Mouse (Mus musculus) midbrain, embryonic 13.5 days (tissue): ENCODE results near the gene Pla2g6. TPM values are rescaled to one million over a fixed set of nuclear protein-coding genes. Genes with fewer than 3 reads are reported as not detected.

Experiments used
- ATAC-seq: fragments of 200-750 bp; cut with Nextera tagmentation; 2 replicates; pipeline ENCODE4 v1.8.0; 2017; ENCODE audit warnings: mild to moderate bottlenecking, moderate TSS enrichment, moderate library complexity
- H3K27ac ChIP-seq: fragments of 300-500 bp; sonication (generic); 2 replicates; pipeline ENCODE4 v1.5.1; 2015; ENCODE audit warnings: inconsistent platforms, mild to moderate bottlenecking, moderate library complexity
- H3K27me3 ChIP-seq: fragments of 300-500 bp; sonication (generic); 2 replicates; pipeline ENCODE4 v1.6.1; 2015; ENCODE audit warnings: mild to moderate bottlenecking, inconsistent platforms
- H3K36me3 ChIP-seq: fragments of 300-500 bp; sonication (generic); 2 replicates; pipeline ENCODE4 v1.6.1; 2015; ENCODE audit warnings: mild to moderate bottlenecking, inconsistent platforms
- H3K4me1 ChIP-seq: fragments of 300-500 bp; sonication (generic); replicated peaks from 2 replicates; pipeline ENCODE4 v1.6.1; 2015; ENCODE audit warnings: inconsistent platforms
- H3K4me2 ChIP-seq: fragments of 300-500 bp; sonication (generic); replicated peaks from 2 replicates; pipeline ENCODE4 v1.6.1; 2015; ENCODE audit warnings: moderate library complexity, mild to moderate bottlenecking, inconsistent platforms
- H3K4me3 ChIP-seq: fragments of 300-500 bp; sonication (generic); replicated peaks from 2 replicates; pipeline ENCODE4 v1.5.1; 2015; ENCODE audit warnings: mild to moderate bottlenecking, inconsistent platforms
- H3K9ac ChIP-seq: fragments of 300-500 bp; sonication (generic); replicated peaks from 2 replicates; pipeline ENCODE4 v1.6.1; 2015; ENCODE audit warnings: mild to moderate bottlenecking, inconsistent platforms
- H3K9me3 ChIP-seq: fragments of 300-500 bp; sonication (generic); 2 replicates; pipeline ENCODE4 v1.6.1; 2016; ENCODE audit warnings: mild to moderate bottlenecking, inconsistent platforms
- WGBS: fragments of 180-500 bp; shearing (Covaris S2); methylation state at CpG from one replicate; pipeline ENCODE4 v1.1.7; 2015; 5-methylcytosine and 5-hydroxymethylcytosine counted together
- polyA plus RNA-seq: library from polyadenylated mRNA; unstranded; fragments of >200 nt; fragmentation: Nextera tagmentation; extraction: Ambion mirVana; gene quantifications from 2 replicates; pipeline ENCODE4 v1.2.1, GENCODE M21; 2015

Gene Pla2g6
- polyA plus RNA-seq, 1 experiment from 2014 or later = 43.3 TPM

DNA sequence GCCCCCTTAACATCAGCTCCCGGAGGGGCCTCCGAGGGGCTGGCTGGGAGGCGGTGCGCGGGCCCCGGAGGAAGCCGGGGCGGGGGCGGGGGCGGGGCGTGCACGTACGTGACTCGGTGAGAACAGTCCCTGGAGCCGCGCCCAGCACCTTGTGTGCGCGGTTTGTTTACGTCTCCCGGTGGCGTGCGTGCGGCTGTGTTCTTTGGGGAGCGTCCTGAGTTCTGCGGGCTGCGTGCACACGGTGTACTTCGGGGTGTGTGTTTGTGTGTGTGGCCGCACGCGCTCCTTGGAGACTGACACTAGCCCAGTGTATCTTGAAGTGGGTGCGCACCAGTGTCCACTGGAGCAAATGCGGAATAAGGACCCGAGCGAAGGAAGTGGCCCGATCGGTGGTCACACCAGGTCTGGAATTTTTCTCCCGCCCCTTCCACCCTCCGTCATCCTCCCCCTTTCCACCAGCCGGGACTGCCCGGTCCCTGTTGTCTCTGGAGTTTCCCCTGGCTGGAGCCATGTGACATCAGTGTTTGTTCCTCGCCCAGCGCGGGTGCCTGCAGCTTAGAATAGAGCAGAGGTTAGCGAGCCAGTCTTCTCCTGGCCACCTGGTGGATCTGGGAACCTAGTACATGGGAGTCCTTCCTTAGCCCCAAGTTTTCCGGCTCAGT is 19.8 kb upstream of the Pla2g6 start:
- WGBS = under 1% methylated on average over 46 of the region's 46 CpGs
- no peaks in the 10 kb centered on the region for H3K36me3 ChIP-seq
- peak; percentile 62 for ATAC-seq

DNA sequence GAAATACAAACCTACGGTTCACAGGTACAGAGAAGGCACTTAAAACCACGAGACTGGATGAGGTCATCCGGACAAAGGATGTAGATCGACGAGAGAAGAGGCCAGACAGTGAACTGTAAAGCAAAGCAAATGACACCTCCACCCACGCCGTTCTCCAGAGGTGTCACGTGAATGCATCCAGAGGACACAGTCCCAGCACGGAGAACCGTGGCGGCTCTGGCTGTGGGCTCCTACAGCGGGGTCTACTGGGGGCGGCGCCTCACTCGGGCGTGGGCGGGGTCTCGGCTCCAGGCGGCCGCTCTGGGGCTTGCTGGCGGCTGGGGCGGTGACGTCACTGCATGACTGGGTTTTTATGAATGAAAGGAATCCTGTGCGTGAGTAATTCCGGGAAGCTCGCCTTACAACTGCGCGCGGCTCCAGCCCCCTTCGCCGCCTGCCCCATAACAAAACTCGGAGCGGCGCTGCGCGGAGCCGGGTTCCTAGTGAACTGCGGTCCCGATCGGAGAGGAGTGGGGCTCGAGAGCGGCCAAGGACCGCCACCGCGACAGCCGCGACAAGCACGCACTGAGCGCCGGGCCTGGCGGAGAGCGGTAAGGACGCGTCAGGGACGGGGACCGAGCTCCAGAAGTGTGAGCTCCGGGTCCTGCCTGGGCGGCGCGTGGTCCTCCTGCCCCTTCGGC is 19.1 kb upstream of the Pla2g6 start:
- H3K4me1 ChIP-seq = peaks cover 13% of the 10 kb centered on the region
- H3K4me2 ChIP-seq = peak overlapping the region; percentile 96
- H3K9me3 ChIP-seq = no peaks in the 10 kb centered on the region
- ATAC-seq = peak; percentile 92
- peak overlapping the region; percentile 77 for H3K9ac ChIP-seq
- peak overlapping the region; percentile 79 for H3K27ac ChIP-seq
- H3K27me3 ChIP-seq = peaks cover 34% of the 10 kb centered on the region
- under 1% methylated on average over 61 of the region's 61 CpGs for WGBS
- no peaks in the 10 kb centered on the region for H3K36me3 ChIP-seq
- peak overlapping the region; percentile 78 for H3K4me3 ChIP-seq

More for the DNA sequence above, 19.8 kb upstream of the Pla2g6 start:
- Histone ChIP-seq H3K27ac (peak overlapping the region; percentile 79), H3K9me3 (no peaks in the 10 kb centered on the region), H3K27me3 (peaks cover 34% of the 10 kb centered on the region), H3K4me3 (peak overlapping the region; percentile 78), H3K9ac (peak overlapping the region; percentile 77), H3K4me2 (peak overlapping the region; percentile 96), H3K4me1 (peaks cover 13% of the 10 kb centered on the region)

DNA sequence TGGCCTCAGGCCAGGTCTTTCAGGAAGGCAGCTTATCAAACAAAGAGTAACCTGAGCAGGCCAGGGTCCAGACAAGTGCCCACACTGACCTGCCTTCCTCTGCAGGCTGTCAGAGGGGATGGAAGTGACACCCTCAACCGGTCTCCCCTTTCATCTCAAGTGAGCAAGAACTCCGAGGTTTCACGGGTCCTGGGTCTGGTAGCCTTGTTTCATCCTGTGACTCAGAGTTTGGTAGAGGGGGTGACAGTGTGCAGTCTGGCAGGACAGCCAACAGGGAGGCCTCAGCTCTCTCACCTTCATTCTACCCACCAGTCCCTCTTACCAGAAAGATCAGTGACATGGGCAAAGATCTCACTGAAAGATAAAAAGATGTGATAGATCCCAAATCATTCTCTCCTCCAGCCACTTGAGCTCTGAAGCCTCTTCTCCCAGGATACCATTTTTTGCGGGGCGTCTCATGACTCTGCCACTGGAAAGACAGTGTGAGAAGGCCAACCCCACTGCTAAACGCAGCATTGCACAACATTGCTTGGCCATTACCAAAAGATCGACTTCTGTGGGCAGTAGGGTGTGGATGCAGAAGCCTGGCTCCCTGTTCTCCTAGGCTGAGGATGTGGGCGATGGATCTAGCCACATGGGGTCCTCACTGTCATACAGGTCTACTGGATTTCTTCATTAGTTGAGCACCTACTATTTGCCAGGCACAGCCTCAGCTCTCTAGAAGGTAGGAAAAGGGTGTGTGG is 18.0 kb upstream of the Pla2g6 start, which contains the start of gene Maff:
Gene Maff, plus strand, starts transcription at position 571 of the 743 bp plus-strand sequence.
- Histone ChIP-seq H3K4me2 (peak within 1 kb of the TSS; percentile 96), H3K4me1 (peaks cover 13% of the 10 kb centered on the region), H3K27ac (peak within 1 kb of the TSS; percentile 79), H3K9ac (peak within 1 kb of the TSS; percentile 77), H3K36me3 (no peaks in the 10 kb centered on the region), H3K9me3 (no peaks in the 10 kb centered on the region), H3K27me3 (peaks cover 32% of the 10 kb centered on the region), H3K4me3 (peak within 1 kb of the TSS; percentile 78)
- WGBS = 49% methylated on average over 8 of the region's 8 CpGs
- no peak for ATAC-seq

DNA sequence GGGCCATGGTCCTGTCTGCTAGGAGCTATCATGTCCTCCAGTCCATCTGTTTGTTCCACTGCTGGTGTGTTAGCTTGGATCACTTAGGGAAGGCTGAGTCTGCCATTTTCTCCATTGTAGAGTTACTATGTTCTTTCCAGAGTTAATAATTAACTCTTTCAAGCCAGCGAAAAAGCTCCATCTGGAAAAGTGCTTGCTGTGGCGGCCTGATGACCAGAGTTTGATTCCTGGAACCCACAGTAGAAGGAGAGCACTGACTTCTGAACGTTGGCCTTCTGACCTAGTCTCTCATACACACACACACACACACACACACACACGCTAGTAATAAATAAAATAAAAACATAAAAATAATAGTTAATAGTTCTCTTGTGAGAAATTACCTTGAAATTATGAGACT is 16.4 kb upstream of the Pla2g6 start:
- Histone ChIP-seq H3K27me3 (peaks cover 20% of the 10 kb centered on the region), H3K4me1 (peaks cover 13% of the 10 kb centered on the region), H3K36me3 (no peaks in the 10 kb centered on the region), H3K27ac (no peak overlapping the region), H3K4me2 (no peak overlapping the region), H3K9me3 (no peaks in the 10 kb centered on the region), H3K4me3 (no peak overlapping the region), H3K9ac (no peak overlapping the region)
- ATAC-seq = no peak
- 82% methylated on average over 4 of the region's 4 CpGs for WGBS

DNA sequence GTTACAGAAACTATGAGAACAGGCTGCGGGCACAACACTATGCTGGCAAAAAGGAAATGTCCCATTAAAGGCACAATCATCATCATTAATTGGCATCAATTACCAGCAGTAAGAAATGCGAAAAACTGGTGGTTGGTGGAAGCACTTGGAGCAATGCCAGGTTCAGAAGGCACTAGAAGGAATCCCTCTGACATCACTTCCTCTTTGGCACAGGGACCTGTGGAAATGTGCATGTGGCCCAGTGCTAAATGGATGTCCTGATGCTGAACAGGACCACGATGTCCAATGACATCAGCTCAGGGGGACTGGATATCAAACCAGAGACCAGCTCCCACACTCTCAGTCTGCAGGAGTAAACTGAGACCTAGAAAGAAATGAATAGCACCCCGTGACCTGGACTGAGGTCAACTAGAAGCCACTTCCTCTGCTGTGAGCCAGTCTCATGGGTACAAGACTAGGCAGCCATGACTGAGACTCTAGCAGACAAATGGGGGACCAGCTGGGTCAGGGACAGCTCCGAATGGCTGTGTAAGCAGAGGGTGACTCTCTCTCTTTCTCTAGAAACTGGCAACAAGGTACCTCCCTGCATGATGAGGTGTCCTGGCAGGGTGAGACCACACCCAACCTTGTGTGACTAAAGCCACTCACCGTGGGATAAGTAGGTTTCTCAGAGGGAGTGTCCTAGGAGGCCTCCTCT is 14.6 kb upstream of the Pla2g6 start:
- Histone ChIP-seq H3K27me3 (peaks cover 8% of the 10 kb centered on the region; the same call in 1 of the 2 replicates), H3K36me3 (no peaks in the 10 kb centered on the region), H3K4me1 (peaks cover 2% of the 10 kb centered on the region), H3K9ac (no peak overlapping the region), H3K27ac (no peak overlapping the region), H3K4me3 (no peak overlapping the region), H3K4me2 (no peak overlapping the region), H3K9me3 (no peaks in the 10 kb centered on the region)
- no peak for ATAC-seq
- WGBS = 84% methylated on average over 6 of the region's 6 CpGs

DNA sequence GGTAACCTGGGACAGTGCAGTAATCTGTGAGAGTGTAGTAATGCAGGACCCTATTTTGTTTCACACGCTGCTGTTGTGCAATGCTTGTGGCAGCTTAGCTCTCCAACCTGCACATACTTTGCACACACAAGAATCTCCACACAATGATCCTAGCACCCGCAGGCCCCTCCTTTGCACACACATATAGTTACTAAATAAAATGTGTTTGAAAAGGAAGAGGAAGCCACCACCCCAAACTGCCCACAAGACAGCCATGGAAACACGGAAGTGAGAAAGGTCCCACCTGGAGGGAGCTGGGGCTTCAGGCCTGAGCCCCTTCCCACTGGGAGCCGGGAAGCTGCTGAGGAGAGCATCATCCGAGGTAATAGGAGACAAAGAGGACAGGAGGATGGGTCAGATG is 10.8 kb upstream of the Pla2g6 start:
- Histone ChIP-seq H3K4me3 (no peak overlapping the region), H3K4me2 (no peak overlapping the region), H3K27me3 (no peaks in the 10 kb centered on the region), H3K4me1 (peaks cover 9% of the 10 kb centered on the region), H3K27ac (no peak overlapping the region), H3K9me3 (no peaks in the 10 kb centered on the region), H3K36me3 (no peaks in the 10 kb centered on the region), H3K9ac (no peak overlapping the region)
- 75% methylated on average over 5 of the region's 5 CpGs for WGBS
- ATAC-seq = no peak

DNA sequence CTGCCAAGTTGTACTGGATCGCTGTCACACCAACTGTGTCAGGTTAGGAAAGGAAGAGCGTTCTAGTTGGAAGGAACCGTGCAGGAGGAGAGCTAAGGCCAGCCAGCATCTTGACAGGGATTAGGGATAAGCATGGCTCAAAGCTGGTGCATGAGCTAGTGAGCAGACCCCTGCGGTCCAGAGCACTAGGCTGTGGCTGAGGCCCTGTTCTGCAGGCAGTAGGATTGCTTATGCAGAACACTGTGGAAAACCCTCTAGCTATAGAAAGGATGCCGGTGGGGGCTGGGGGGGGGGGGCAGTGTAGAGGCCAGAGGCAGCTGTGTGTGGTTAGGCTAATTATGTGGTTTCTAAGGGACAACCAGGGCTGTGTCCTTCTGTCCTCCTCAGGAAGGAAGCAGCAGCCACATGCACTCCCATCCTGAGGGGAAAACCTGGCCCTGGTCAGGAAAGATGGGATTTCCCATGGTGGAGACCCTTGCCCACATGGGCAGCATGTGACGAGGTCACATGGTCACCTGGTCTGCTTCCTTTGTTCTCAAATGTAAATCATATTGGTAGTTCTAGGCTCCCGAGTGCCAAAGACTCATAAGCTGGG is 7.0 kb upstream of the Pla2g6 start:
- ATAC-seq = peak; percentile 63; the same call in 1 of the 2 replicates
- Histone ChIP-seq H3K27me3 (no peaks in the 10 kb centered on the region), H3K9ac (0 out of 2 replicates have a peak overlapping the region, but pooled peaks have one; percentile 11), H3K4me3 (no peak overlapping the region), H3K4me2 (no peak overlapping the region), H3K9me3 (no peaks in the 10 kb centered on the region), H3K27ac (peak overlapping the region; percentile 0; the same call in 1 of the 2 replicates), H3K36me3 (no peaks in the 10 kb centered on the region), H3K4me1 (peaks cover 9% of the 10 kb centered on the region)
- WGBS = 42% methylated on average over 7 of the region's 7 CpGs

DNA sequence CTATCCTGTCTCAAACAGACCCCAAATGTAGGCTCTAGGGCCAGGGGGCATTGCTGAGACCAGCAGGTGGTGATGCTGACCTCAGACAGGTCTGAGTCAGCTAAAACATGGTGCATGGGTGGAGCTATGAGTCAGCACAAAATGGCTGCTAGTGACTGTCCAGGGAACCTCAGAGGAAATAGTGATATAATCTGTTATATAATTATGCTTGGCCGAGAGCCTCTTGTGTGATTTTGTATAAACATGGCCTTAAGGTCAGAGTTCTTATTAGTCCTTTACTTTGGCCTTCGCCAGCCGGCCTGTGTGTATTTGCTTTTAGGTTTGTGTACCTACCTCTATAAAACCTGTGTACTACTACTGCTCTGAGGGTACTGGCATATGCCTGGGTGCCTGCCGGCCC is 5.2 kb upstream of the Pla2g6 start:
- no peak overlapping the region for H3K27ac ChIP-seq
- peaks cover 9% of the 10 kb centered on the region for H3K4me1 ChIP-seq
- 79% methylated on average over 4 of the region's 4 CpGs for WGBS
- no peaks in the 10 kb centered on the region for H3K27me3 ChIP-seq
- no peak overlapping the region for H3K9ac ChIP-seq
- H3K4me3 ChIP-seq = no peak overlapping the region
- H3K4me2 ChIP-seq = no peak overlapping the region
- no peaks in the 10 kb centered on the region for H3K36me3 ChIP-seq
- no peak for ATAC-seq
- H3K9me3 ChIP-seq = no peaks in the 10 kb centered on the region

DNA sequence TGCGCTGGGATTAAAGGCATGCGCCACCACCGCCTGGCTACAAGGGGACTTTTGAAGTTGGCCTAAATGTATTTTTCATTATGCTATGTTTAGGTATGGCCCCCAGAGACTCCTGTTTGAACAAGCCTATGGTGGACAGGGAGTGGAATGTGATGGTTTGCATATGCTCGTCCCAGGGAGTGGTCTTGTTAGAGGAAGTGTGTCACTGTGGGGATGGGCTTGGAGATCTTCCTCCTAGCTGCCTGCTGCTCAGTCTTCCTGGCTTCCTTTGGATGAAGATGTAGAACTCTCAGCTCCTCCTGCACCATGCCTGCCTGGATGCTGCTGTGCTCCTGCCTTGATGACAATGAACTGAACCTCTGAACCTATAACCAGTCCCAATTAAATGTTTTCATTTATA is 2.3 kb upstream of the Pla2g6 start:
- no peak for ATAC-seq
- Histone ChIP-seq H3K9me3 (no peaks in the 10 kb centered on the region), H3K4me3 (no peak overlapping the region), H3K4me2 (no peak overlapping the region), H3K36me3 (no peaks in the 10 kb centered on the region), H3K27me3 (no peaks in the 10 kb centered on the region), H3K27ac (no peak overlapping the region), H3K9ac (no peak overlapping the region), H3K4me1 (peaks cover 29% of the 10 kb centered on the region)
- 79% methylated on average over 4 of the region's 4 CpGs for WGBS

DNA sequence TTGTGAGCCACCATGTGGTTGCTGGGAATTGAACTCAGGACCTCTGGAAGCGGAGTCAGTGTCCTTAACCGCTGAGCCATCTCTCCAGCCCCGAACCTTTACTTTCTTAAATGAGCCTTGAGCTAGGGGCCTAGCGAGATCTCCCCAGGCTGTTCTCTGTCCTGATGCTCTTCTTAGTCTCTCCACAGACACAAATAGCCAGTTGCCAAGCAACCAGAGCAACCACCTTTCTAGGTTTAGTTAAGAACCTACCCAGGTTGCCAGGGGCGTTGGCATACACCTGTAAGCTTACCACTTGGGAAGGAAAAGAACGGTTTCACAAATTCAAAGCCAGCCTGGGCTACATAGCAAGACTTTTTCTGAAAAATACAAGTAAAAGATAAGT is 1.8 kb upstream of the Pla2g6 start:
- Histone ChIP-seq H3K4me1 (peaks cover 29% of the 10 kb centered on the region), H3K4me2 (no peak overlapping the region), H3K4me3 (no peak overlapping the region), H3K36me3 (no peaks in the 10 kb centered on the region), H3K27ac (no peak overlapping the region), H3K9me3 (no peaks in the 10 kb centered on the region), H3K27me3 (no peaks in the 10 kb centered on the region), H3K9ac (no peak overlapping the region)
- ATAC-seq = no peak
- 88% methylated on average over 6 of the region's 6 CpGs for WGBS

DNA sequence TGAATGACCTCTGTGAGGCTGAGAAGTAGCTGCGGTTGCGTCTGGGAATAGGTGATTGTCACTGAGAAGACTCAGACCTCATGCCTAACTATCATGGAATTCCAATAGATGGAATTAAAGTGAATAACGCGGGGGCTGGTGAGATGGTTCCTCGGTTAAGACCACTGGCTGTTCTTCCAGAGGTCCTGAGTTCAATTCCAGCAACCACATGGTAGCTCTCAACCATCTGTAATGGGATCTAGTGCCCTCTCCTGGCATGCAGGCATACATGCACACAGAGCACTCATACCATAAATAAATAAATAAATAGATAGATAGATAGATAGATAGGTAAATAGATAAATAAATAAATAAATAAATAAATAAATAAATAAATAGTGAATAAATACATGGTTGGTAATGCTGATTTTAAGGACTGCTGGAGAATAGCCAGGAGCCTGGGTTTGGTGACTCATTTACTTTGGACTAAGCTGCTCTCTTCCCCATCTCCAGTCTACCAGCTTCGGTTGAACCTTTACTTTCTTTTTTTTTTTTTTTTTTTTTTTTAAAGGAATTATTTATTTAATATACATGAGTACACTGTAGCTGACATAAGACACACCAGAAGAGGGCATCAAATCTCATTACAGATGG is 1.3 kb upstream of the Pla2g6 start:
- no peaks in the 10 kb centered on the region for H3K27me3 ChIP-seq
- peaks cover 27% of the 10 kb centered on the region for H3K4me1 ChIP-seq
- H3K27ac ChIP-seq = no peak overlapping the region
- H3K4me3 ChIP-seq = no peak overlapping the region
- H3K9ac ChIP-seq = no peak overlapping the region
- H3K36me3 ChIP-seq = no peaks in the 10 kb centered on the region
- no peaks in the 10 kb centered on the region for H3K9me3 ChIP-seq
- no peak overlapping the region for H3K4me2 ChIP-seq
- no peak for ATAC-seq
- 91% methylated on average over 6 of the region's 6 CpGs for WGBS
